Mouse (Mus musculus): ENCODE results near the gene Adam15. TPM values are rescaled to one million over a fixed set of nuclear protein-coding genes. Genes with fewer than 3 reads are reported as not detected.

Adam15 gene
- total and polyA plus RNA-seq, 2 experiments from 2014 or later = 82.2 to 99.0 TPM

DNA sequence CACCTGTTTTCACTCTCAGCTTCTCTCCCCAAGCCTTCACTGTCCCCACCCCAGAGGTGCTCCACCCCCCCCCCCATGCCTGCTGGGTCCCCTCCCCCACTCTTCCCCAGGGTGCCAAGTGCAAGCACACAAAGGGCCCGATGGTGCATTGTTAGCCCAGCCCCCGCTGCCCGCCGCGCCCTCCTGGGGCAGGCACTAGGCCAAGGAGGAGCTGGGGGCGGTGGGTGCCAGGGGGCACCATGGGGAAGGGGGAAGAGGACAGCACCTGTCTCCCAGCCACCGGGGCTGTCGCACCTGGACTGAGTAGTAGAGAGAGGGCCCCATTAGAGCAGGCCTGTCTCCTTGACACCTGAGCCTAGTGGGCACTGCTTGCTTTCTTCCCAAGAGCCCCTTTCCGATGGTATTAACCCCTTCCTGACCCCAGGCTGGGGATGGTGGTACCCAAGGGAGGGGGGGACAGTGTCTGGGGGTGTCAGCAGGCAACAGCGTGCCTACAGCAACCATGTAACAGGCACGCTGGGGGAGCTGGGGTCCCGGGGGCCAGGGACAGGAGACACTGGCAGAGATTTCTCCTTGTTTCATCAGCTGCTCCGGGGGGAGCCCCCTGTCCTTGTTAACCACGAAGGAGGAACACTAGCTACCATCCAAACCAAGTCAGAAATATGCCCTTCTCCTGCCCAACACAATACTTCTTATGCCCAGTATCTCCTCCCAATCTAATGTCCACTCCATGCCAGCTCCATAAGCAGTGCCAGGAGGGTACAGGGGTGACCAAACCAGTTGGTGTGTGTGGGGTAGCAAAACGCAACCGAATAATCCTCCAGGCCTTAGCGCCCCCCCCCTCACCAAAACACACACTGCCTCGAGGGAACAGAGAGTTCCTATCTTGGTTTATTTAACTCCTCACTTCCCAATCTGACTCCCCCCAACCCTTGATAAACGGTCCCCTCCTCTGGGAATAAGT lies 41.2 kb upstream of the Adam15 start:
- no peaks in the 10 kb centered on the region for H3K27me3 ChIP-seq (ENCODE audit: control insufficient read depth, insufficient read depth, low read length)
- WGBS = 22% methylated on average over 18 of the region's 19 CpGs
- peak overlapping the region; percentile 69 for H3K9ac ChIP-seq (replicated peaks; ENCODE audit: low read depth, low read length)
- TF ChIP-seq CTCF (IDR thresholded peaks at IDR 0.05; ENCODE audit: low read depth) (no peak), EP300 (IDR thresholded peaks at IDR 0.05; ENCODE audit: low read depth) (no peak)
- H3K27ac ChIP-seq (ENCODE audit: low read depth) = peak overlapping the region; percentile 84
- no peaks in the 10 kb centered on the region for H3K36me3 ChIP-seq (replicated peaks; ENCODE audit: control insufficient read depth, insufficient read depth, low read length)
- DNase-seq (ENCODE audit: low spot score) (no peak), ATAC-seq (ENCODE audit: insufficient read depth, low read depth) (no peak)
- peaks cover 34% of the 10 kb centered on the region for H3K4me1 ChIP-seq (ENCODE audit: control insufficient read depth, insufficient read depth)
- H3K9me3 ChIP-seq (replicated peaks; ENCODE audit: control insufficient read depth, low read length) = no peaks in the 10 kb centered on the region
- peak overlapping the region; percentile 100 for H3K4me2 ChIP-seq (ENCODE audit: low read depth, low read length)
- H3K4me3 ChIP-seq (ENCODE audit: low read depth, low read length) = peak overlapping the region; percentile 78

DNA sequence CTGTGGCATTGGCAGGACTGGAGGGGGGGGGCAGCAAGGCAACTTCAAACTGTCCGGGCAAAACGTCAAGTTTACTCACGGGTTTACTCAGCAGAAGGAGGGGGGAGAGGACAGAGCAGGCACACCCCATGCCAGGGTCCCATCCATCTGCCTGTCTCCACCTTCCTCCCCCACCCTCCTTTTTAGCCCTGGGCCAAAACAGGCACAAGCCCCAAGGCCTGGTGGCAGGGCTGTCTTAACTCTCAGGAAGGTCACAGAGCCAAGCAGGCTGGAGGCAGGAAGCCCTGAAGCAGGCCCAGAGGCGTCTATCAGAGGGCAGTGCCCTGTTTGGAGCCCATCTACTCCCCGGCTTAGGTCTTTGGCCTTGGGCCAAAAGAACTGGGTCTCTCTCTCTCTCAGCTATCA lies 40.3 kb upstream of the Adam15 start:
- H3K9ac ChIP-seq (replicated peaks; ENCODE audit: low read depth, low read length) = no peak overlapping the region
- peaks cover 26% of the 10 kb centered on the region for H3K4me1 ChIP-seq (ENCODE audit: control insufficient read depth, insufficient read depth)
- TF ChIP-seq CTCF (IDR thresholded peaks at IDR 0.05; ENCODE audit: low read depth) = no peak
- no peak for TF ChIP-seq EP300 (IDR thresholded peaks at IDR 0.05; ENCODE audit: low read depth)

DNA sequence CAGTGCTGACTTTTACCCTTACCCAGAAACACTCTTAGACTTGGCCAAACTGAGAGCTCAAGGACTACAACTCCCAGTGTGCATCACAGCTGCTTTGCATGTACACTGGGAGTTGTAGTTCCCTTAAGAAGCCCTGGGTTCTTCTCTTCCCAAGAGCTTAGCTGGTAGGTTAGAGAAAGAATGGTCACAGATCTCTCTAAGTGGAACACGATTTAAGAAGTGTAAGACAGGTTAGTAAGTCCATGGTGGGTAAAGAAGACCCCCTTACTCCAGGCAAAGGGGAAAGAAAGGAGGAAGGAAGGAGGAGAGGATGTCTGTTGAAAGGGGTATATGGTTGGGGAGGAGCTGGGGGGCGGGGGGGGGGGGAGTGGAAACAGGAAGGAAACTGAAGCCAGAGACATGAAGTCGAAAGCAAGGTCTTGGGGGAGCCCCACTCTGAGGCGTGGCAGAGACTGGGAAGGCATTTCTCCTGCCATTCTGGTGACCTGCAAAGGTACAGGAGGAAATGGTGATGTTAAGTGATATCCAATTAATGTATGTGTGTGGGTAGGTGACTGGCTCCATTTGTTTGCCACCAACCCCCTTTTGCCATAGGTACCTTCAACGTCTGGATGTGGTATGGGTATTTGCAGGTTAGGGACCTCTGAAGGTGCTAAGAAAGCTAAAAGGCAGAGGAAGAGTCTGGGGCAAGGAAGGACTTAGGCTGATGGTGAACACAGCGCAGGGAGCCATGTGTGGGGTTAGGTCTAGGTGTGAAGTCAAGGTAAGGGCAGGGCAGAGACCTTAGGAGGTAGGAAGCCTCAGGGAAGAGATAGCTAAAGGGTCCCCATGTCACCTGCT lies 39.3 kb upstream of the Adam15 start:
- DNase-seq (ENCODE audit: low spot score) (peak; percentile 41), ATAC-seq (ENCODE audit: insufficient read depth, low read depth) (no peak)
- Histone ChIP-seq H3K36me3 (replicated peaks; ENCODE audit: control insufficient read depth, insufficient read depth, low read length) (no peaks in the 10 kb centered on the region), H3K27me3 (ENCODE audit: control insufficient read depth, insufficient read depth, low read length) (no peaks in the 10 kb centered on the region), H3K4me1 (ENCODE audit: control insufficient read depth, insufficient read depth) (peaks cover 24% of the 10 kb centered on the region), H3K9me3 (replicated peaks; ENCODE audit: control insufficient read depth, low read length) (no peaks in the 10 kb centered on the region), H3K4me3 (ENCODE audit: low read depth, low read length) (no peak overlapping the region), H3K27ac (ENCODE audit: low read depth) (no peak overlapping the region), H3K4me2 (ENCODE audit: low read depth, low read length) (no peak overlapping the region), H3K9ac (replicated peaks; ENCODE audit: low read depth, low read length) (no peak overlapping the region)
- no peak for TF ChIP-seq CTCF (IDR thresholded peaks at IDR 0.05; ENCODE audit: low read depth)
- TF ChIP-seq EP300 (IDR thresholded peaks at IDR 0.05; ENCODE audit: low read depth) = no peak
- 61% methylated on average over 6 of the region's 6 CpGs for WGBS

More for the DNA sequence above, 40.3 kb upstream of the Adam15 start:
- DNase-seq (ENCODE audit: low spot score) = no peak
- Histone ChIP-seq H3K27me3 (ENCODE audit: control insufficient read depth, insufficient read depth, low read length) (no peaks in the 10 kb centered on the region), H3K36me3 (replicated peaks; ENCODE audit: control insufficient read depth, insufficient read depth, low read length) (no peaks in the 10 kb centered on the region), H3K9me3 (replicated peaks; ENCODE audit: control insufficient read depth, low read length) (no peaks in the 10 kb centered on the region), H3K4me2 (ENCODE audit: low read depth, low read length) (peak overlapping the region; percentile 100), H3K4me3 (ENCODE audit: low read depth, low read length) (no peak overlapping the region), H3K27ac (ENCODE audit: low read depth) (peak overlapping the region; percentile 84)
- no peak for ATAC-seq (ENCODE audit: insufficient read depth, low read depth)
- 26% methylated on average over 5 of the region's 5 CpGs for WGBS

DNA sequence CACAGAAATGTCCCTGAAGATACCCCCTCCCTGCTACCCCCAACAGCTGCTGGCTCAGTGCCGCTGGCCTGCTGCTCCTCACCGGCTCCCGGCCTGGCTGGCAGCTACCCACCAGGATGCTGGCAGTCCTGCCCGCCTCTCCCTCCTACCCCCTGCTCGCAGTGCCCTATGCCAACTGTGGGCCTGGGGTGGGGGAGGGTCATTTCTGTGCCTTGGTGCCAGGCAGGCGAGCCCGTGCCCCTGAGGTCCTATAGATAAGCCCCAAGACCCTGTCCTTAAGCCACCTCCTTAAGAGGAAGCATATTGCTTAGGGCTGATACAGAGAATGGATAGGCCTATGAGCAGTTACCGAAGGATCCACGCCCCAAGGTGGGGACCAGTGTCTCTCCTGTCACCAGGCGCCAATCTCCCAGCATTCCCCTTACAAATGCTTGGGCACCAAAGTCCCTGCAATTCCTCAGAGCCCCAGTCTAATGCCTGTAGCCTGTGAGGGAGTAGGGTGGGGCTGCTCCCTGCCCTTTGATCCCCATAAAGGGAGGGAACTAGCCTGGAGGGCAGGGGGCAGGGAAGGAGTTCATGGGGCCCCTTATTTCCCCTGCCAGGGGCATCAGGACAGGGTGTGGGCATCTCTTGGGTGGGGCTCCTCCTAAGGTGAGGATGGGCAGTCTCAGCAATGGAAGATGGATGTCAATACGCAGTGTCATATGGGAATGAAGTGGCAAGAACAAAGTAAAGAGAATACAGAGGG lies 38.5 kb upstream of the Adam15 start:
- no peak overlapping the region for H3K4me3 ChIP-seq (ENCODE audit: low read depth, low read length)
- WGBS = 71% methylated on average over 11 of the region's 11 CpGs
- TF ChIP-seq CTCF (IDR thresholded peaks at IDR 0.05; ENCODE audit: low read depth) (no peak), EP300 (IDR thresholded peaks at IDR 0.05; ENCODE audit: low read depth) (no peak)
- H3K27ac ChIP-seq (ENCODE audit: low read depth) = no peak overlapping the region
- no peak overlapping the region for H3K4me2 ChIP-seq (ENCODE audit: low read depth, low read length)
- H3K4me1 ChIP-seq (ENCODE audit: control insufficient read depth, insufficient read depth) = peaks cover 24% of the 10 kb centered on the region
- no peaks in the 10 kb centered on the region for H3K9me3 ChIP-seq (replicated peaks; ENCODE audit: control insufficient read depth, low read length)
- no peaks in the 10 kb centered on the region for H3K36me3 ChIP-seq (replicated peaks; ENCODE audit: control insufficient read depth, insufficient read depth, low read length)
- H3K9ac ChIP-seq (replicated peaks; ENCODE audit: low read depth, low read length) = no peak overlapping the region
- DNase-seq (ENCODE audit: low spot score) (no peak), ATAC-seq (ENCODE audit: insufficient read depth, low read depth) (no peak)
- H3K27me3 ChIP-seq (ENCODE audit: control insufficient read depth, insufficient read depth, low read length) = no peaks in the 10 kb centered on the region

DNA sequence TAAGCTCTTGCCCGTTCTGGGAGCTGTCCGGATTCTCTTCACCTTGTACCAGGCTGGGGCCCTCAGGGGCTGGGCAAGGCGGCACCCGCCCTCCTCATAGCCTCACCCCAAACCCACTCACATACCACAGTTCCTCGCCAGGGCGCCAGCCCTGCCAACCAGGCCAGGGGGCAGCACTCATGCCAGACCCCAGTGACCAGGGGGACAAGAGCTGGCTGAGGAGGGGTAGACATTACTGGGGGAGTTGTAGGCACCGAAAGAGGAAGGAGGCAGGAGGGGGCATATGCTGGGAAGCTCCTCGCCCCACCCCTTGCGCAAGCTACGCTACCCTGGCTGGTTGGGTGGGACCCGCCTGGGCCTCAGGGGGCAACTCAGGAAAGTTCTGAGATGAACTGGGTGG lies 37.8 kb upstream of the Adam15 start:
- no peak for TF ChIP-seq EP300 (IDR thresholded peaks at IDR 0.05; ENCODE audit: low read depth)
- no peak for TF ChIP-seq CTCF (IDR thresholded peaks at IDR 0.05; ENCODE audit: low read depth)
- DNase-seq (ENCODE audit: low spot score) (no peak), ATAC-seq (ENCODE audit: insufficient read depth, low read depth) (no peak)
- no peaks in the 10 kb centered on the region for H3K9me3 ChIP-seq (replicated peaks; ENCODE audit: control insufficient read depth, low read length)
- H3K4me2 ChIP-seq (ENCODE audit: low read depth, low read length) = no peak overlapping the region
- no peak overlapping the region for H3K27ac ChIP-seq (ENCODE audit: low read depth)
- H3K4me1 ChIP-seq (ENCODE audit: control insufficient read depth, insufficient read depth) = peaks cover 24% of the 10 kb centered on the region
- no peaks in the 10 kb centered on the region for H3K27me3 ChIP-seq (ENCODE audit: control insufficient read depth, insufficient read depth, low read length)
- H3K36me3 ChIP-seq (replicated peaks; ENCODE audit: control insufficient read depth, insufficient read depth, low read length) = no peaks in the 10 kb centered on the region
- 93% methylated on average over 11 of the region's 11 CpGs for whole genome bisulfite sequencing
- H3K9ac ChIP-seq (replicated peaks; ENCODE audit: low read depth, low read length) = no peak overlapping the region
- H3K4me3 ChIP-seq (ENCODE audit: low read depth, low read length) = no peak overlapping the region
